In the genomic region with DNA sequence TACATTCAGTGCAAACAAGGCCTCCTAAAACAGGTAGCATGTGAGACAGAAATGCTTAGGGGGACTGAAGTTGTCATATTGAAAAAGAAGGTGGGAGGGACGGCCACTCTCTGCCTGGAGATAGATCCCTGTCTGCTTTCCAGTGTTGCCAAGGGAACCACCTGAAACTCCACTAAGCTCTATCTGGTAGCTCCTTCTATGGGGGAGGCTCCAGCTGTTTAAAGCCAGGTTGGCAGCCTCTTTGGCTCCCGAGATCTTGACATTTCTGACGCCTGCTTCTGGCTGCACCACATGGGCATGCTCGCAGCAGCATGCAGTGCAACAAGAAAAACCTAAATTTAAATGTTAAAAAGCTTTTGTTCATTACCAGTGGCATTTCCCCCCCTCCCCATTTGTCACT, we compare ENCODE assay signal across 20 mouse cellular contexts.
DNase-seq lines count a peak whose midpoint lies in the region; ATAC-seq and TF ChIP-seq lines count a peak whose summit lies in the region.
"Had no signal": no experiment of that assay in that cellular context is flagged by ENCODE, and none has a peak within 500 bp of the region (broad histone marks: within the 10 kb centered on the region; RNA-seq: fewer than 3 reads in every experiment).

No protein-coding gene starts in this region.

- no peak overlapping the region for H3K4me2 ChIP-seq in hindbrain, postnatal 0 days (ENCODE audit: low read depth, low read length)
- no peak overlapping the region for H3K4me2 ChIP-seq in neural tube, embryonic 14.5 days (ENCODE audit: low read depth, low read length)
- H3K4me2 ChIP-seq: intestine, embryonic 15.5 days; midbrain, embryonic 12.5 days had no signal

- H3K27ac ChIP-seq in hindbrain, postnatal 0 days, result no peak overlapping the region
- no peak overlapping the region for H3K27ac ChIP-seq in hindbrain, embryonic 10.5 days
- H3K27ac ChIP-seq in neural tube, embryonic 14.5 days (ENCODE audit: low read depth, low read length), result no peak overlapping the region
- H3K27ac ChIP-seq: heart, embryonic 10.5 days; intestine, embryonic 15.5 days; midbrain, embryonic 12.5 days had no signal

- DNase-seq in hindbrain, postnatal 0 days (ENCODE audit: low spot score), result peak; percentile 33
- no peak for DNase-seq in hindbrain, embryonic 10.5 days (ENCODE audit: low spot score)
- peak; percentile 39 for DNase-seq in right cerebral cortex, adult 18-20 months
- DNase-seq in right cerebral cortex, postnatal 4 days, result no peak
- no peak for DNase-seq in heart, postnatal 14 days
- no peak for DNase-seq in kidney, postnatal 25 days
- DNase-seq: adrenal gland, adult 8-10 months; cerebellum, adult 2 months; gastrocnemius, postnatal 14 days; heart, postnatal 36 days; kidney, postnatal 10 days; liver; lung, adult 18-20 months; lung, postnatal 36 days; thymus, adult 2 months had no signal

- H3K9ac ChIP-seq in hindbrain, postnatal 0 days (replicated peaks; ENCODE audit: low read length), result no peak overlapping the region
- no peak overlapping the region for H3K9ac ChIP-seq in neural tube, embryonic 14.5 days (replicated peaks; ENCODE audit: low read depth, low read length)
- H3K9ac ChIP-seq: intestine, embryonic 15.5 days; midbrain, embryonic 12.5 days had no signal

- TF ChIP-seq CTCF in hindbrain, postnatal 0 days (IDR thresholded peaks at IDR 0.05; ENCODE audit: low read depth), result no peak

- no peaks in the 10 kb centered on the region for H3K27me3 ChIP-seq in hindbrain, postnatal 0 days (ENCODE audit: insufficient read depth, low read length)
- no peaks in the 10 kb centered on the region for H3K27me3 ChIP-seq in hindbrain, embryonic 10.5 days (ENCODE audit: insufficient read depth, poor library complexity, severe bottlenecking)
- H3K27me3 ChIP-seq in neural tube, embryonic 14.5 days (ENCODE audit: control insufficient read depth, insufficient read depth, low read length), result no peaks in the 10 kb centered on the region
- H3K27me3 ChIP-seq: intestine, embryonic 15.5 days; midbrain, embryonic 12.5 days had no signal

- 19% methylated on average over 4 of the region's 4 CpGs for WGBS in hindbrain, postnatal 0 days
- WGBS in hindbrain, embryonic 10.5 days, result 38% methylated on average over 4 of the region's 4 CpGs
- WGBS in neural tube, embryonic 14.5 days, result 31% methylated on average over 4 of the region's 4 CpGs

- no peaks in the 10 kb centered on the region for H3K36me3 ChIP-seq in hindbrain, postnatal 0 days (ENCODE audit: insufficient read depth, low read length)
- no peaks in the 10 kb centered on the region for H3K36me3 ChIP-seq in hindbrain, embryonic 10.5 days
- no peaks in the 10 kb centered on the region for H3K36me3 ChIP-seq in neural tube, embryonic 14.5 days (ENCODE audit: control insufficient read depth, insufficient read depth, low read length)
- H3K36me3 ChIP-seq: G1E; heart, embryonic 10.5 days; intestine, embryonic 15.5 days; midbrain, embryonic 12.5 days had no signal

- intact Hi-C loops in heart, postnatal 14 days (cut with DNase I), result loop anchor here (2.0 kb wide), 1 partner anchor 65 kb away; no protein-coding TSS in a partner anchor

- H3K4me3 ChIP-seq in hindbrain, postnatal 0 days (ENCODE audit: low read length), result no peak overlapping the region
- H3K4me3 ChIP-seq in hindbrain, embryonic 10.5 days, result no peak overlapping the region
- H3K4me3 ChIP-seq in neural tube, embryonic 14.5 days (ENCODE audit: low read depth, low read length), result no peak overlapping the region
- H3K4me3 ChIP-seq: heart, embryonic 10.5 days; intestine, embryonic 15.5 days; midbrain, embryonic 12.5 days had no signal

- H3K9me3 ChIP-seq in hindbrain, postnatal 0 days (ENCODE audit: low read length), result no peaks in the 10 kb centered on the region
- no peaks in the 10 kb centered on the region for H3K9me3 ChIP-seq in hindbrain, embryonic 10.5 days
- no peaks in the 10 kb centered on the region for H3K9me3 ChIP-seq in neural tube, embryonic 14.5 days (ENCODE audit: control insufficient read depth, low read length)
- H3K9me3 ChIP-seq: G1E; heart, embryonic 10.5 days; intestine, embryonic 15.5 days; midbrain, embryonic 12.5 days had no signal

- H3K4me1 ChIP-seq in hindbrain, postnatal 0 days (ENCODE audit: insufficient read depth, low read length), result 0 out of 2 replicates have a peak, but pooled peaks cover 3% of the 10 kb centered on the region
- H3K4me1 ChIP-seq in hindbrain, embryonic 10.5 days (replicated peaks), result 0 out of 2 replicates have a peak, but pooled peaks cover 6% of the 10 kb centered on the region
- no peaks in the 10 kb centered on the region for H3K4me1 ChIP-seq in neural tube, embryonic 14.5 days (ENCODE audit: control insufficient read depth, insufficient read depth, low read length)
- H3K4me1 ChIP-seq: heart, embryonic 10.5 days; intestine, embryonic 15.5 days had no signal

- ATAC-seq in hindbrain, postnatal 0 days, result no peak
- ATAC-seq in neural tube, embryonic 14.5 days (ENCODE audit: low read depth), result peak; percentile 70
- ATAC-seq: intestine, embryonic 15.5 days had no signal

Comparison
In these comparisons a context has a peak if more than half of its experiments do, and no peak if none do; other contexts are left out.
1. DNase-seq: peak in hindbrain, postnatal 0 days (single experiment) and right cerebral cortex, adult 18-20 months (single experiment); none in hindbrain, embryonic 10.5 days (single experiment), right cerebral cortex, postnatal 4 days (single experiment), heart, postnatal 14 days (0 of 2) and kidney, postnatal 25 days (0 of 2).